28 mouse cellular contexts compared by ENCODE assay signal in the genomic region with DNA sequence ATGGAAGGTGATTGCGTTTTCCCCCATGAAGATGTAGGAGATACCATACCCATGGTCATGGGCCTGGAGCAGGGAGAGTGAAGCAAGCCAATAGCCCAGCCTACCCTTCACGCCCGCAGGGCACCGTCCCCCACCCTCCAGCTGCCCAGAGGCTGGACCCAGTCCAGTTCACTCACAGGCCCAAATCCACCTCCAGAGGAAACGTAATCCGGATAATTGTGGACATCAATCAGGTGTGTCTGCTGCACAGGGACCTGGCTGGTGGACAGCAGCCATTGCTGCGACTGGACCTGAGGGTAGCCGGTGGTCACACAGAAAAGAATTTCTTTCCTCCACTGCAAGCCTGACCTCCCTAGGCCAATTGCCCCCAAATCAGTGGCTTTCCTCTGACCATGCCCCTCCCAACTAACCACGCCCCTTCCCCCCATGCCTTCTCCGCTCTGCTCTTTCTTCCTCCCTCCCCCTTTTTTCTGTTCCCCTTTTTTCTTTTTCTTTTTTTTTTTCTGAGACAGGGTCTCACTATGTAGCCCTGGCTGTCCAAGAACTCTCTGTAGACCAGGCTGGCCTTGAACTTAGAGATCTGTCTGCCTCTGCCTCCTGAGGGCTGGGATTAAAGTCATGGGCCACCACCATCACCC. TPM values are rescaled to one million over a fixed set of nuclear protein-coding genes. Genes with fewer than 3 reads are reported as not detected.
DNase-seq lines count a peak whose midpoint lies in the region; ATAC-seq and TF ChIP-seq lines count a peak whose summit lies in the region.
"Had no signal": no experiment of that assay in that cellular context is flagged by ENCODE, and none has a peak within 500 bp of the region (broad histone marks: within the 10 kb centered on the region; RNA-seq: fewer than 3 reads in every experiment).

No protein-coding gene starts in this region.

- H3K9me3 ChIP-seq in G1E (replicated peaks): no peaks in the 10 kb centered on the region
- H3K9me3 ChIP-seq: heart, embryonic 13.5 days; hindbrain, embryonic 12.5 days; kidney, embryonic 15.5 days; limb, embryonic 10.5 days; midbrain, embryonic 12.5 days had no signal

- TF ChIP-seq CTCF in gastrocnemius, adult 2 months (IDR thresholded peaks at IDR 0.05): no peak
- no peak for TF ChIP-seq CTCF in G1E (IDR thresholded peaks at IDR 0.05; ENCODE audit: low read depth, low read length)

- H3K4me3 ChIP-seq in gastrocnemius, adult 2 months: no peak overlapping the region
- H3K4me3 ChIP-seq in G1E (ENCODE audit: low read depth, low read length): peak overlapping the region; percentile 39; the same call in 1 of the 2 replicates
- H3K4me3 ChIP-seq: heart, embryonic 13.5 days; hindbrain, embryonic 12.5 days; kidney, embryonic 15.5 days; limb, embryonic 10.5 days; midbrain, embryonic 12.5 days had no signal

- intact Hi-C loops in gastrocnemius, adult 2 months (cut with DNase I): loop anchor here (5.0 to 10.0 kb wide), 2 partner anchors 63 to 215 kb away; a partner anchor contains a TSS

- H3K36me3 ChIP-seq in G1E (replicated peaks): no peaks in the 10 kb centered on the region

- H3K27ac ChIP-seq in gastrocnemius, adult 2 months: no peak overlapping the region
- H3K27ac ChIP-seq: heart, embryonic 13.5 days; hindbrain, embryonic 12.5 days; kidney, embryonic 15.5 days; limb, embryonic 10.5 days; midbrain, embryonic 12.5 days; stomach, postnatal 0 days had no signal

- peaks cover 58% of the 10 kb centered on the region for H3K4me1 ChIP-seq in G1E (ENCODE audit: insufficient read depth, low read depth, low read length)
- H3K4me1 ChIP-seq: heart, embryonic 13.5 days; hindbrain, embryonic 12.5 days; midbrain, embryonic 12.5 days had no signal

- H3K27me3 ChIP-seq in G1E (ENCODE audit: insufficient read depth, low read length): peaks cover 40% of the 10 kb centered on the region
- H3K27me3 ChIP-seq: heart, embryonic 13.5 days; hindbrain, embryonic 12.5 days; kidney, embryonic 15.5 days; midbrain, embryonic 12.5 days; Patski had no signal

- no peak for ATAC-seq in G1E (ENCODE audit: extremely low read depth, insufficient number of reproducible peaks, low FRiP score, poor library complexity, severe bottlenecking)
- ATAC-seq: forebrain, postnatal 0 days; intestine, postnatal 0 days; Patski had no signal

- DNase-seq in gastrocnemius, adult 2 months: peak; percentile 33
- DNase-seq in gastrocnemius, postnatal 10 days: no peak
- peak; percentile 25 for DNase-seq in right cerebral cortex, postnatal 10 days (ENCODE audit: low spot score in 2 of 2)
- DNase-seq in right cerebral cortex, postnatal 25 days: no peak
- no peak for DNase-seq in G1E (ENCODE audit: low spot score)
- DNase-seq in spleen, postnatal 36 days (ENCODE audit: low spot score in 2 of 2): peak; percentile 74 to 75
- DNase-seq in kidney, adult 11 months: no peak
- no peak for DNase-seq in cerebellum, adult 8-10 months
- DNase-seq: cerebellum, adult 9-10 months; forebrain, postnatal 0 days; heart, postnatal 14 days; kidney, postnatal 36 days; liver; lung, postnatal 10 days; right cerebral cortex, postnatal 14 days had no signal

RNA-seq across cellular contexts. Expression of a gene that starts 14.7 kb away (rescaled TPM):
- total RNA-seq in gastrocnemius, adult 2 months (2021): 1 to 10 TPM in 1 of 2 experiments, under 1 TPM in 1; 0.92 to 2.3 TPM
- total RNA-seq in gastrocnemius, postnatal 10 days (2021): 1 to 10 TPM; 4.4 to 5.7 TPM
- 0.53 and 2.4 TPM in 2 replicates for total RNA-seq in G1E (2014; fragmentation: Nextera tagmentation)
- 0.11 and 0.23 TPM in 2 replicates for total RNA-seq in G1E (2017)
- polyA plus RNA-seq in G1E (2012): 0.28 and 0.33 TPM in 2 replicates
- total RNA-seq: megakaryocyte, adult 5-6 weeks; neutrophil, adult 5-6 weeks had no signal

RNA-seq across cellular contexts. Expression of a gene that starts 17.0 kb away (rescaled TPM):
- total RNA-seq in gastrocnemius, adult 2 months (2021): not detected
- not detected for total RNA-seq in gastrocnemius, postnatal 10 days (2021)
- total RNA-seq in G1E (2014; fragmentation: Nextera tagmentation): not detected in 2 replicates
- total RNA-seq in G1E (2017): not detected in 2 replicates
- polyA plus RNA-seq in G1E (2012): 0.29 and 0.44 TPM in 2 replicates
- total RNA-seq: adrenal gland, postnatal 10 days; common myeloid progenitor, adult 5-6 weeks; forebrain, postnatal 0 days; heart, postnatal 14 days; megakaryocyte, adult 5-6 weeks; neutrophil, adult 5-6 weeks had no signal
- polyA plus RNA-seq: embryonic facial prominence, embryonic 11.5 days; hindbrain, embryonic 12.5 days had no signal

RNA-seq across cellular contexts. Expression of a gene that starts 26.4 kb away (rescaled TPM):
- 100 to 1,000 TPM; 126 to 136 TPM for total RNA-seq in gastrocnemius, adult 2 months (2021)
- 100 to 1,000 TPM; 267 to 271 TPM for total RNA-seq in gastrocnemius, postnatal 10 days (2021)
- total RNA-seq in G1E (2014; fragmentation: Nextera tagmentation) (165 and 169 TPM in 2 replicates), G1E (2017) (97.2 and 113 TPM in 2 replicates)
- 89.5 and 105 TPM in 2 replicates for polyA plus RNA-seq in G1E (2012)

RNA-seq across cellular contexts. Expression of a gene that starts 30.7 kb away (rescaled TPM):
- total RNA-seq in gastrocnemius, adult 2 months (2021): 10 to 100 TPM; 59.1 to 62.6 TPM
- 10 to 100 TPM; 59.0 to 65.0 TPM for total RNA-seq in gastrocnemius, postnatal 10 days (2021)
- total RNA-seq in G1E (2014; fragmentation: Nextera tagmentation) (68.8 and 98.0 TPM in 2 replicates), G1E (2017) (19.8 and 30.8 TPM in 2 replicates)
- polyA plus RNA-seq in G1E (2012): 92.1 and 98.8 TPM in 2 replicates

RNA-seq across cellular contexts. Expression of a gene that starts 37.5 kb away (rescaled TPM):
- total RNA-seq in gastrocnemius, adult 2 months (2021): 10 to 100 TPM; 18.4 to 18.9 TPM
- 10 to 100 TPM; 26.5 to 35.8 TPM for total RNA-seq in gastrocnemius, postnatal 10 days (2021)
- total RNA-seq in G1E (2014; fragmentation: Nextera tagmentation) (129 and 135 TPM in 2 replicates), G1E (2017) (107 and 135 TPM in 2 replicates)
- polyA plus RNA-seq in G1E (2012): 65.6 and 87.1 TPM in 2 replicates

Comparison
In these comparisons a context has a peak if more than half of its experiments do, and no peak if none do; other contexts are left out.
1. DNase-seq: peak in gastrocnemius, adult 2 months (single experiment), right cerebral cortex, postnatal 10 days (2 of 2) and spleen, postnatal 36 days (2 of 2); none in gastrocnemius, postnatal 10 days (single experiment), right cerebral cortex, postnatal 25 days (single experiment), G1E (single experiment), kidney, adult 11 months (single experiment) and cerebellum, adult 8-10 months (single experiment).